Mouse (Mus musculus) T-cell, adult 66 days (primary cell): Measurements from ENCODE around the gene Ppp1ca. TPM values are rescaled to one million over a fixed set of nuclear protein-coding genes. Genes with fewer than 3 reads are reported as not detected.

Experiments
- total RNA-seq, 2 experiments: library from RNA; stranded (reverse); gene quantifications; 3 replicates in 1 of 2; 4 replicates in 1 of 2; pipeline ENCODE4 v1.2.4; 2023

Ppp1ca gene
- total RNA-seq, result 100 to 1,000 TPM; 386 to 415 TPM

GRCm38 (mm10) chr19:4191528-4192250, at the start of gene Ppp1ca:
Gene Ppp1ca, plus strand, starts transcription at chr19:4192065.

DNA sequence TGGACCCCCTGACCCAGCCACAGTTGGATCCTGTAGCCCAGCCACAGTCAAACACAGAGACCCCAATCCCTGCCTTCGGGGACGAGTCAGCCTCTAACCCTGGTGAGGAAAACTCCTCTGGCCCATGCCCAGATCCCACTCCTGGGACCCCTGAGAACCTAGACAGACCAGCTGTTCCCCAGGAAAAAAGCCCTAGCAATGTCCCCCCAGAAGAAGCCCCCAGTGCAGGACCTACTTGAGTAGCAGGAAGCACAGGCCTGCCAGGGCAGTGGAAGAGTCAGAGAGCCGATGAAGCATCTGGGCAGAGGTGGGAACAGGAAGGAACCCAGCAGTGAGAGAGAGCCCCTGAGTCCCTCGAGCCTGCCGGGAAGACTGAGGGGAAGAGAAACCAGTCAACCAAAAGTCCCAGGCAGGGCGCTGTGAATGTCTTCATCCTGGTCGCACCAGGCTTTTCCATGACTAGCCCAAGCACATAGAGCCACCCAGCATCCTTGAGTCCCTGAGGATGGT, 48.1 kb upstream of the Ppp1ca start, which contains the start of gene Cabp4:
TSS of gene Cabp4 (minus strand) at position 275 of the 510 bp plus-strand sequence.

GRCm38 (mm10) chr19:4148491-4148806, 43.4 kb upstream of the Ppp1ca start, which contains the start of gene Coro1b:
Gene Coro1b, plus strand, starts transcription at chr19:4148619.

GRCm38 (mm10) chr19:4153232-4153654, 38.6 kb upstream of the Ppp1ca start, which contains the start of gene Ptprcap:
Gene Ptprcap, plus strand, starts transcription at chr19:4153604.

DNA sequence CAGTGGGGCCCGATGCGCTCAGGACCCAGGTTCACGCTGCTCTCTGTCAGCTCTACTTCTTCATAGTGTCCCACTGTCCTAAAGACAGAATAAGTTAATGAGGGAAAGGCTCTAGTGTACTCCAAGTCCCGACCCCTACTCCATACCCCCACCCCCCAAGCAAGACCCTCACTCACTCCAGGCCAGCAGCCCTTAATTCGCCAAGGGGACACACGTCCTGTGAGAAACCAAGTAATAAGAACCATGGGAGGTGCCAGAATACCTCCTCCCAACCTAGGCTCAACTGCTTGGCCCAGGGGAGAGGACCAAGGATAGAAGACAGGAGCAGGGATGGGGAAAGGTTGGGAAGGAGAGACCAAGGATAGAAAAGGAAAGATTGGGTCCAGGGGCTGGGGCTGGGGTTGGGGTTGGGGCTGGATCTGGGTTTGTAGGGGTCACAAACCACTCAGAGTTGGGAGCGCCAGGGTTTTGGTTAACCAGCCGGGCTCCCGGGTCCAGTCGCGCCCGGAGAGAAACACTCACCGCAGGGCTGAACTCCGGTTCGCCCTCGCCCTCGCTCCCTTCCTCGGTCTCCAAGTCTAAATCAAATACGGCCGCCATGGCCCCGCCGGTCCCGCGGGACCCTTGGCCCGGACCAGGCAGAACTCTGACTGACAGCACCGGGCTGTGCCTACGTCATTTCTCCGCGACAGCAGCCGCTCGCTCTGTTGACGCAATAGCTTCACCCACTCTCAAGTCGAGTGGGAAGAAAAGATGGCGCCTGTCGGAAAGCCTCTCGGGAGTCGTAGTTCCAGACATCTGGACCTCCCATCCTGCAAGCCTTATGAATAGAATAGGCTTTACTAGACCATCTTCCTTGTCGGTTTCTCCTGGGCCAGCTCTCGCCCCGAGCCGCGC, 29.0 kb upstream of the Ppp1ca start, which contains the start of gene Rps6kb2:
TSS of gene Rps6kb2 (minus strand) at position 709 of the 897 bp plus-strand sequence.

DNA sequence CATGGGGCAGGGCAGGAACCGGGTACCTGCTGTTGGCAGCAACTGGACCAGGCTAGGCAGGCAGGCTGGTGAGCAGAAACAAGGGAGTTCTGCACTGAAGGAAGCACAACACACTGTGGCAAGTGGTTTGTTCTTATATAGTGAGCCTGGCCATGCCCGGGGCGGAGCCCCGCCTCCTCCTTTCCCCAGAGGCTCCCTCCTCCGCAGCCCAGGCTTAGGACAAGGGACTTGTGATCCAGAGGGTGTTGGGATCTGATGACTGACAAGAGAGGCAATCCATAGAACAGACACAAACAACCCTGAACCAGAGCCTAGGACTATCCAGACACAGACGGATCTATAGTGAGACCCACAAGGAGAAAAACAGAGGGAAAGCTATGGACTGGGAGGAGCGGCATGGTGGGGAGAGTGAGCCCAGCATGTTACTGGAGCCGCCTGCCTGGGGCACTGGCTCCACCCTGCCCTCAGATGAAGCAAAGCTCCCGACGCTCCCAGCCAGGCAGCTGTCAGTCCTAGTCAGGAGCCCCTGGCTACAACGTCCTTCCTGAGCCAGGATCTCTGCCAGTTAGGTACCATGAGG, 16.4 kb upstream of the Ppp1ca start, which contains the start of gene Carns1:
TSS of gene Carns1 (minus strand) at position 112 of the 580 bp plus-strand sequence.

GRCm38 (mm10) chr19:4190831-4191334, 982 bp upstream of the Ppp1ca start, which contains the start of gene Tbc1d10c:
Gene Tbc1d10c, minus strand, starts transcription at chr19:4191284.

DNA sequence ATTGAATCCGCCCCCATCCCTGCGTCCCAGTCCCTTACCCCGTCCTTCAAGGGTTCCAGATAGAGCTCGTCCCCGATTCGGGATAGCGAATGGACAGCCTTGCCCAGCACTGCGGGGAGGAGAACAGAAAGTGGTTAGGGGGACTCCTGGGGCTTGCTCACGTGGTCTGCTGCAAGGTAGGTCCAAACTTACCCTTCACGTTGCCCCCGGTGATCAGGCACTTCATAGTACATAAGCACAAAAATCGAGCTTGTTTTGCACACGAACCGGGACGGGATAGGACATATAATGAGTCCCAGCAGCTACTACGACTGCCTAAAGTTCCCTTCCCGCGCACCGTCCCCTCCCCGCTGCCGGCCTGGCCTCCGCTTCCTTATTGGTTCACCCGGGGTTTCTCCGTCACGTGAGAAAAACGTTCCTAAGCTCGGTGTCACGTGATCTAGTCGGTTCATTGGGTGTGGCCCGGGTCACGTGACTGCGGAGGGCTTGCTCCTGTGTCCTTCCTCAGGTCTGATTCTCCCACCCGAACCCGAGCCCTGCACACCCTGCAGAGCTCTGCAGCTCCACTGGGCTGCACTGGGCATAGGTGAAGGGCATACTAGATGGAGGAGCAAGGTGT, 9.5 kb downstream of the Ppp1ca start, which contains the start of gene Rad9a:
TSS of gene Rad9a (minus strand) at position 372 of the 619 bp plus-strand sequence.

DNA sequence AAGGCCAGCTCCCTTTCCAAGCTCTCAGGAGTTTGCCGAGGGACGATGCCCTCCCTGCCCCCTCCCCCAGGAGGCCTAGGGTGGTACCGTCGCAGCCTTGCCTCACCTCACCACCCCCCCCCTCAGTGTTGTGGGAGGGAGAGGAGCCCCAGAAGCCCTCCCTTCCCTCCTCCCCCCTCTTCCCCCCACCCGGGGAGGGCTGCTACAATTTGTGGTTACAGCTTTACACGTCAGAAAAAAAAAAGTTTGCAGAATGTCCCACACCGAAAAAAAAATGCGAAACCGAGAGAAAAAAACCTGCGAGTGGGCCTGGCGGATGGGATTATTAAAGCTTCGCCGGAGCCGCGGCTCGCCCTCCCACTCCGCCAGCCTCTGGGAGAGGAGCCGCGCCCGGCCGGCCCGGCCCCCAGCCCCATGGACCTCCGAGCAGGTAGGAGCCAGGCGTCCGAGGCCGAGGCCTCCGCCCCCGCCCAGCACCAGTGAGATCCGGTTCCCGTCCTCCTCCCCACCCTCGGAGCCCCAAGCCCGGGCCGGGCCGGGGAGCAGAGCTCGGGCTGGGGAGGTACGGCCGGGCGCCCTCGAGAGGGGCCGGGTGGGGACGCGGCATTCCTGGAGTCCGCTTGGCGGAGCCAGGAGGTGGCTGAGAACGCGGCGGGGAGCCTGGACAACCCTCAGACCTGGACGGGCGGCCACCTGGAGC, 22.4 kb downstream of the Ppp1ca start, which contains the start of the genes Clcf1 and AC109138.7:
TSS of gene Clcf1 (plus strand) at position 168 of the 700 bp plus-strand sequence.
TSS of gene AC109138.7 (plus strand) at position 287 of the 700 bp plus-strand sequence.

DNA sequence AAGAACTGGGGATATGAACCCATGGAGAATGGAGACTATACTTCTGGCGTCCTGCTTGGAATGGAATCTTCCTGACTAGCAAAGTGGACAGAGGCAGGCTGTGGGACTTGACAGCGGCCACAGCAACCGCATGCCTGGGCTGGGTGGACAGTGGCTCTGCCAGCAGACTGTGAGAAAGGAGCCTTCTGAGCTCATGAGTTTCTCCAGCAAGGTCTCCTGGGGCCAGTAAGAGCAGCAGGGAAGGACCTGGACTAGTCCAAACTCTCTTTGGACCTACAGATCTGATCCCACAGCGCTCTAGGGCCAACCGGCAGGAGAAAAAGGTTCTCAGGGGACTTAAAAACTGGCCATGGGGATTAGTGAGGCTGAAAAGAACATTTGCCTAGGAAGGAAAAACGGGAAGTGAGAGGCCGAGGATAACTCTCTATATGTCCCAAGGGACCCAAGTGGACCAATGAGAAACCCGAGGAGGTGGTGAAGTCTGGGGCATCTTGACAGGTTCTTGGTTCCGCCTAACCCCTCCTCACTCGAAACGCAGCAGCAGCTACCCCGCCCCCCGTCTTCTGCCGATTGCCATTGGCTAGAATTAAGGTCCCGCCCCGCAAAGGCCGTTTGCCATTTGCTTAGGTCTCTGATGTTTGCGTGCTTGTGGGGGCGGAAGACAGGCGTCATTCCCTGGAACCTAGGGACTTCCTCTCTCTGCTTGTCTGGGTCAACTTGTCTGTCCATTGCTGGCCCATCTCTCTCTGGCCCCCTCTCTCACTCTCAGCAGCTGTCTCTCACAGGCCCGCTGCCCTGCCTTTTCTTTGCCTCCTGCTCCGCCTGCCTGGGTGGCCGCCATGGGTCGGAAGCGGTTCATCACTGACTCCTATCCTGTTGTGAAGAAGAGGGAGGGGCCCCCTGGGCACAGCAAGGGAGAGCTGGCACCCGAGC, 39.7 kb downstream of the Ppp1ca start, which contains the start of gene Pold4:
TSS of gene Pold4 (plus strand) at position 647 of the 933 bp plus-strand sequence.

Other genes with a start within 250 kb of the Ppp1ca start
- not detected for gene Aldh3b3, start 233.4 kb upstream of the Ppp1ca start, total RNA-seq
- gene Aldh3b2, start 219.7 kb upstream of the Ppp1ca start, total RNA-seq, result not detected
- gene Acy3, start 205.5 kb upstream of the Ppp1ca start, total RNA-seq, result not detected
- gene Tbx10, start 199.3 kb upstream of the Ppp1ca start, total RNA-seq, result not detected
- gene Nudt8, start 191.5 kb upstream of the Ppp1ca start, total RNA-seq, result 1 to 10 TPM; 5.1 to 8.8 TPM
- 1 to 10 TPM; 1.2 to 1.4 TPM for gene Gm49405, start 191.4 kb upstream of the Ppp1ca start, total RNA-seq
- 1 to 10 TPM; 3.3 to 3.8 TPM for gene Doc2g, start 188.8 kb upstream of the Ppp1ca start, total RNA-seq
- gene Ndufv1, start 179.3 kb upstream of the Ppp1ca start, total RNA-seq, result 10 to 100 TPM; 92.7 to 97.9 TPM
- 100 to 1,000 TPM; 219 to 238 TPM for gene Gstp1, start 154.1 kb upstream of the Ppp1ca start, total RNA-seq
- gene Gstp2, start 146.0 kb upstream of the Ppp1ca start, total RNA-seq, result 10 to 100 TPM; 26.7 to 30.7 TPM
- gene Gstp3, start 132.5 kb upstream of the Ppp1ca start, total RNA-seq, result 10 to 100 TPM; 28.7 to 37.1 TPM
- gene Cabp2, start 110.5 kb upstream of the Ppp1ca start, total RNA-seq, result not detected
- gene Cdk2ap2, start 94.9 kb upstream of the Ppp1ca start, total RNA-seq, result 100 to 1,000 TPM; 166 to 171 TPM
- 100 to 1,000 TPM; 322 TPM for gene Pitpnm1, start 92.1 kb upstream of the Ppp1ca start, total RNA-seq
- 100 to 1,000 TPM; 144 to 147 TPM for gene Aip, start 66.2 kb upstream of the Ppp1ca start, total RNA-seq
- 1 to 10 TPM in 1 of 2 experiments, under 1 TPM in 1; 0.99 to 1.7 TPM for gene Gpr152, start 52.3 kb upstream of the Ppp1ca start, total RNA-seq
- not detected for gene Cabp4, start 48.0 kb upstream of the Ppp1ca start, total RNA-seq
- gene Coro1b, start 43.4 kb upstream of the Ppp1ca start, total RNA-seq, result 100 to 1,000 TPM; 127 to 139 TPM
- 100 to 1,000 TPM; 313 to 348 TPM for gene Ptprcap, start 38.5 kb upstream of the Ppp1ca start, total RNA-seq
- 10 to 100 TPM; 34.8 to 49.8 TPM for gene Rps6kb2, start 28.7 kb upstream of the Ppp1ca start, total RNA-seq
- gene Carns1, start 16.6 kb upstream of the Ppp1ca start, total RNA-seq, result 10 to 100 TPM; 68.8 to 73.6 TPM
- gene Tbc1d10c, start 781 bp upstream of the Ppp1ca start, total RNA-seq, result 100 to 1,000 TPM; 292 to 316 TPM
- gene Rad9a, start 9.6 kb downstream of the Ppp1ca start, total RNA-seq, result 10 to 100 TPM; 46.6 to 54.9 TPM
- gene Clcf1, start 22.2 kb downstream of the Ppp1ca start, total RNA-seq, result 100 to 1,000 TPM; 139 to 167 TPM
- not detected for gene AC109138.7, start 22.3 kb downstream of the Ppp1ca start, total RNA-seq
- 10 to 100 TPM; 50.8 to 51.4 TPM for gene Pold4, start 39.8 kb downstream of the Ppp1ca start, total RNA-seq
- gene Ssh3, start 77.1 kb downstream of the Ppp1ca start, total RNA-seq, result 10 to 100 TPM; 17.8 to 18.9 TPM
- 10 to 100 TPM; 19.0 to 20.5 TPM for gene Ankrd13d, start 91.1 kb downstream of the Ppp1ca start, total RNA-seq
- gene Grk2, start 114.2 kb downstream of the Ppp1ca start, total RNA-seq, result 100 to 1,000 TPM; 399 to 431 TPM
- gene Kdm2a, start 206.2 kb downstream of the Ppp1ca start, total RNA-seq, result 100 to 1,000 TPM; 155 to 160 TPM
- 1 to 10 TPM in 1 of 2 experiments, under 1 TPM in 1; 0.39 to 1.8 TPM for gene Rhod, start 247.4 kb downstream of the Ppp1ca start, total RNA-seq